Mouse (Mus musculus): ENCODE data around the gene Itgb1bp1. TPM values are rescaled to one million over a fixed set of nuclear protein-coding genes. Genes with fewer than 3 reads are reported as not detected.

Itgb1bp1 gene
- polyA plus RNA-seq, 1 experiment from 2014 or later: 40.3 TPM

DNA sequence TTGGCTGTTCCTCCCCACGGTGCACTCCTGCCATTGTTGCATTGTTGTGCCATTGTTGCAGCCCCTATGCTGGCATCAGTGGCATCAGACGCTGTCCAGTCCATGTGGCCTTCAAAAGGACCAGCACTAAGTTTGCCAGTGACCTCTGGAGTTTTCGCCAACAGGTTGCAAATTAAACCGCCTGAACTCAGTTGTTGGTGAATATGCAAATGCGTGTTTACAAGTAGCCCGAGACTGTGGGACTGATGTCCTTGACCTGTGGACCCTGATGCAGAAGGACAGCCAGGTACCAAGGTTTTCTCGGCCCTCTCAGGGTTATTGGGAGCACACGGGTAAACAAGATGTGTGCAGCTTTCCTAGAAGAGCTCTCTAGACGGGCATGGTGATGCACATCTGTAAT is 35.1 kb upstream of the Itgb1bp1 start:
- peaks cover 5% of the 10 kb centered on the region; the same call in 1 of the 2 replicates for H3K4me1 ChIP-seq (replicated peaks)
- no peak overlapping the region for H3K4me2 ChIP-seq (replicated peaks)
- no peak overlapping the region for H3K4me3 ChIP-seq (replicated peaks)
- H3K9me3 ChIP-seq: no peaks in the 10 kb centered on the region
- H3K27ac ChIP-seq: no peak overlapping the region
- no peak for ATAC-seq
- WGBS: 84% methylated on average over 9 of the region's 9 CpGs
- H3K36me3 ChIP-seq: peaks cover 47% of the 10 kb centered on the region
- H3K9ac ChIP-seq (replicated peaks): no peak overlapping the region
- no peaks in the 10 kb centered on the region for H3K27me3 ChIP-seq

DNA sequence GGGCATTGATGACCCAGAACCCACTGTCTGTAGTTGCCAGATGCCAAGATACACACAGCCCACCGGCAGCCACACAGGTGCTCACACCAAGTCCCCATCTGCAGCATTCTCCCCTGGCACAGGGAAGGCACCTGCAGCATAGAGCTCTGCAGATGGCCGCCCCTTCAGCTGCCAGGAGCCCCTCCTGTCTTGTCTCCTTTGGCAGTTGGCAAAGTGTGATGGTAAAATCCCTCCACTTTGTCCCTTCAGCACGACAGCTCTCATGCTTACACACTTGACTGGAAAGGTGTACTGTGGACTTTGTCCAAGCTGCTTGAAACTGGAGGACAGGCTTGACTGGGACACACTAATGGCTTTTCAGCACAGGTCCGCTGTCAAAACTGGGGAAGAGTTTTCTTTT is 34.2 kb upstream of the Itgb1bp1 start:
- H3K4me1 ChIP-seq (replicated peaks): peaks cover 5% of the 10 kb centered on the region; the same call in 1 of the 2 replicates
- H3K4me2 ChIP-seq (replicated peaks): no peak overlapping the region
- peaks cover 39% of the 10 kb centered on the region for H3K36me3 ChIP-seq
- no peak overlapping the region for H3K4me3 ChIP-seq (replicated peaks)
- ATAC-seq: no peak
- H3K27ac ChIP-seq: no peak overlapping the region
- H3K9ac ChIP-seq (replicated peaks): no peak overlapping the region
- H3K9me3 ChIP-seq: no peaks in the 10 kb centered on the region
- WGBS: 93% methylated on average over 4 of the region's 4 CpGs
- no peaks in the 10 kb centered on the region for H3K27me3 ChIP-seq

DNA sequence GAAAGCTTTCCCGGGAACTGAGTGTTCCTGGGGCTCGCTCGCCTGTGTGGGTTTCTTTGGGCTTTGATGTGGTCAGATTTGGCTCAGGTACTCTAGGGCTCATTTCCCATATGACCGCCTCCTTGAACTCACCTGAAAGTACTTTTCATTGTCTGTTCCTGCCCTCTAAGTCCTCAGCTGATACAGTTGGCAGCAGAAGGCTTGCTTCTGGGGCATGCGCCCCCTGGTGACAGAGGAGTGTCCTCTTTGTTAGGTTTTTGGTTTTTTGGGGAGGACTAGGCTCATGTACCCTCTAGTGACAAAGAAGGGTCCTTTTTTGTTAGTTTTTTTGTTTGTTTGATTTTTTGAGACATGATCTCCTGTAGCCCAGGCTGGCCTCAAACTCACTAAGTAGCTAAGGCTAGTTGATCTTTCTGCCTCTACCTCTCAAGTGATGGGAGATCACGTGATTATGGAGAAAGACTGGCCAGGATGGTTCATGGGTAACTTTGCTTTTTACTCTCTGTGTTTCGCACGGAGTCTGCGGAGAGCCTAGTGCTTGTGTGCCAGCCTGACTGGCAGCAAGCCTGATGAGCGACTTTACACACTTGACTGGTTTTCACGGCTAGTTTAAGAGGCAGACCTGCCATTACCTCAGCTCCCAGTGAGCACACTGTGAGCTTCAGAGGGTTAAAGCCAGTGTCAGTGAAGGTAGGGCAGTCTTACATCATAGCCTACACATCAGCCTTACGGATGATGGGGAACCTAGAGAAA is 32.2 kb upstream of the Itgb1bp1 start:
- Histone ChIP-seq H3K9ac (replicated peaks) (no peak overlapping the region), H3K27me3 (no peaks in the 10 kb centered on the region), H3K9me3 (no peaks in the 10 kb centered on the region), H3K4me2 (replicated peaks) (no peak overlapping the region), H3K4me1 (replicated peaks) (peaks cover 5% of the 10 kb centered on the region; the same call in 1 of the 2 replicates), H3K4me3 (replicated peaks) (no peak overlapping the region), H3K27ac (no peak overlapping the region), H3K36me3 (peaks cover 44% of the 10 kb centered on the region)
- WGBS: 77% methylated on average over 12 of the region's 12 CpGs
- ATAC-seq: no peak

DNA sequence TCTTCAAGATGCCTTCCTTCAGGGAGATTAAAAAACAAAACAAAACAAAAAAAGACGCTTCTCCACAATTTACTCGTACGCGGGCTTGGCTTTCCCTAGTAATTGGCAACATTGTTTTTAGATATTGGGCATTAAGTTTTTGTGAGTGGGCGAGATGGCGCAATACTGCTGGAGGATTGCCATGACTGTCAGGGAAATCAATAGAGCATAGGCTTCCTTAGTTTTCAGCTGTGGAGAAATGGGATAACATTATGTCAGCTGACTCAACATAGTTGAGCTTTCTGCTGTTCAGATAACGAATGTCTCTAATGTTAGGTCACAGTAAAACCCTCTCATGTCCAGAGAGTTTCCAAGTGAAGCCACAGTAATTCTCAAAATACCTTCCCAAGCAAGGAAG is 30.8 kb upstream of the Itgb1bp1 start:
- Histone ChIP-seq H3K4me1 (replicated peaks) (peaks cover 5% of the 10 kb centered on the region; the same call in 1 of the 2 replicates), H3K27me3 (no peaks in the 10 kb centered on the region), H3K27ac (no peak overlapping the region), H3K9ac (replicated peaks) (peak overlapping the region; percentile 74), H3K36me3 (peaks cover 43% of the 10 kb centered on the region), H3K4me3 (replicated peaks) (peak overlapping the region; percentile 67), H3K4me2 (replicated peaks) (peak overlapping the region; percentile 72), H3K9me3 (no peaks in the 10 kb centered on the region)
- no peak for ATAC-seq
- 34% methylated on average over 7 of the region's 7 CpGs for WGBS

DNA sequence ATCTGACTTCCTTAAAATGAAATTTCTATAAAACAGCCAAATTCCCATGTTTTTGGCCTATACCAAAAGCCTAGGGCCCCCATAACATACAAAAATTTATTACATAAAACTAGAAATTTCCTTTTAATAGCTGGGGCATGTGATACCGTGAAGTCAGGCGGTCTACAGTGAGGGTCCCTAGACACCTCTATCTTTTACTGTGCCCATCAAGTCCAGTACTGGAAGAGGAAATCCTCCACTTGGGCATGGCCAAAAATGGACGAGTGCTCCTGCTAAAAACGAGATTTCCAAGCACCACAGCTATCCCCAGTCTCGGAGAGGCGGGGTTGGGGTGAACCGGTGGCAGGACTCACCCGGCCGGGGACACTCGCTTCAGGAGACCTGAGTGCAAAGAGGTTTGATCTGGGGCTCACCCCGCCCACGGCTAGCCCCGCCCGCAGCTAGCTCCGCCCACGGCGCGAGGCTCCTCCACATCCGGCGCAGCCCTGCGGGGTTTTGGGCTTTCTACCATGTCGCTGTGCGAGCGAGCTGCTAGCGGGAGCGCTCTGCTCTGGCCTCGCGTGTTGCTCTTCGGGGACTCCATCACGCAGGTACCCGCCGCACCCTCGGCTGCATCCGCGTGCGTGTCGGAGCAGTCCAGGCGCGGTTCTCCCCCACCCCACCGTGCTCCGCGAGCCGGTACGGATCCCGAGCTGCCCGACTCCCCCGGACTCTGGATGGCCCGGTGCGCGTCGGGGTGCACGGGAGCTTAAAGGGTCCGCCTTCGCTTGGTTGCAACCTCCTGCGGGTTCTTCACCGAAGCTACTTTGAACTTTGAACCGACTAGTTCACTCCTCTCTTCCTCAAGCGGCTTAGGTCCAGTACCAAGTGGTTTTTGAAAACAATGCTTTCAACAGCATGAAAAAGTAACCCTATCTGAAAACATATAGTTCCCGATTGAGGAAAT is 30.1 kb upstream of the Itgb1bp1 start, which contains the start of gene Iah1:
Iah1 (plus strand) TSS at position 467 of the 946 bp plus-strand sequence.
- Histone ChIP-seq H3K36me3 (peaks cover 45% of the 10 kb centered on the region), H3K27ac (peak within 1 kb of the TSS; percentile 51; the same call in 1 of the 2 replicates), H3K9me3 (no peaks in the 10 kb centered on the region), H3K4me3 (replicated peaks) (peak within 1 kb of the TSS; percentile 67), H3K4me1 (replicated peaks) (peaks cover 5% of the 10 kb centered on the region; the same call in 1 of the 2 replicates), H3K4me2 (replicated peaks) (peak within 1 kb of the TSS; percentile 72), H3K9ac (replicated peaks) (peak within 1 kb of the TSS; percentile 74), H3K27me3 (no peaks in the 10 kb centered on the region)
- WGBS: 3% methylated on average over 59 of the region's 59 CpGs
- ATAC-seq: peak; percentile 91

DNA sequence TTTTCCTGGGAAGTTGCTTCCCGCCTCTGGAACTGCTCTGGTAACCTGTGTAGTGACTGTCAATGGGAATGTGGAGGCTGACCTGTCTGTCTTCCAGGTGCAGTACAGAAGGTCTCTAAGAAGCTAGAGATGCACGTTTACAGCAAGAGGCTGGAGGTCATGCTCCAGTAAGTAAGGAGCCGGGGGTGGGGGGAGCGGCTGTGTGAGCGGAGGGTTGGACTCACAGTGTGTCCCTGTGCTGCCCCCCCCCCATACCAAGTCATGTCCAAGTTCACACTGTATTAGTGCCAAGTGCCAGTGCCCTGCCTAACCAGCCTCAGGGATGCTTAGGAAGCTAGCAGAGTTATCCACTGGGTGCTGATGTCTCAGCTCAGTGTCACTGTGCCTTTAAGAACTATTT is 26.1 kb upstream of the Itgb1bp1 start:
- no peak for ATAC-seq
- Histone ChIP-seq H3K4me1 (replicated peaks) (peaks cover 2% of the 10 kb centered on the region; the same call in 1 of the 2 replicates), H3K27ac (no peak overlapping the region), H3K36me3 (peaks cover 79% of the 10 kb centered on the region), H3K27me3 (no peaks in the 10 kb centered on the region), H3K4me2 (replicated peaks) (no peak overlapping the region), H3K4me3 (replicated peaks) (no peak overlapping the region), H3K9me3 (no peaks in the 10 kb centered on the region), H3K9ac (replicated peaks) (no peak overlapping the region)
- 87% methylated on average over 5 of the region's 5 CpGs for WGBS

DNA sequence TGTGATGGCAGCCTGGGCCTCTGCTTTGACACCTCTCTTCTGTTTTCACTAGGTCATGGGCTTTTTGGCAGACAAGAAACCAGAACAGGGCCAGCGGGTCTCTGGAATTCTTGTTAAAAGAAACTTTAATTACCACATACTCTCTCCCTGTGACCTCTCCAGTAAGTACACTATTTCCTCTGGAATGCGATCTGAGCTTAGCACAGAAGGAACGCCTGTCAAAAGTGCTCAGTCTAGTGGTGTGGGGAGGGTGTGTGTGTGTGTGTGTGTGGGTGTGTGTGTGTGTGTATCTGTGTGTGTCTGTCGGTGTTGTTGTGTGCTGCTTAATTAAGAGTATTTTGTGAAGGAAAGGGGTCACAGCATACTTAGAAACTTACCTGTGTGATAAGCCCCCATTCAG is 20.6 kb upstream of the Itgb1bp1 start:
- Histone ChIP-seq H3K4me3 (replicated peaks) (no peak overlapping the region), H3K4me2 (replicated peaks) (no peak overlapping the region), H3K36me3 (peaks cover 91% of the 10 kb centered on the region), H3K4me1 (replicated peaks) (no peaks in the 10 kb centered on the region), H3K9ac (replicated peaks) (no peak overlapping the region), H3K27ac (no peak overlapping the region), H3K27me3 (no peaks in the 10 kb centered on the region), H3K9me3 (no peaks in the 10 kb centered on the region)
- 93% methylated on average over 4 of the region's 4 CpGs for WGBS
- ATAC-seq: no peak

DNA sequence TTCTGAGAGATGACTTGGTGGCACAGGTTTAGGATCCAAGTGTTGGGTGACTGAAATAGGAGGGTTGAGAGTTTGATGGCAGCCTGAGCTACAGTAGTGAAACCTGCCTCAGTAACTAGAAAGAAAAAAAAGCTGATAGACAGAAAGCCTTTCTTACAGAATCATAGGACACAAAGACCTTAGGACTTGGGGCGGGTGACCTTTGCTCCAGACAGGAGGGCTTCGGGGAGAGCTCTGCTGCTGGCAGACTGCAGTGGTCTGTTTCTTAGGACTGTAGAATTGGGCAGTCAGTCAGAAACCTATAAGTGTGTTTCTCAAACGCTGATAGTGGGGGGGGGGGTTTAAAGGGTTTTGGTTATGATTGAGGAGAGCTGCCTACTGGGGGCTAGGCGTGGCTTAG is 19.7 kb upstream of the Itgb1bp1 start:
- no peak overlapping the region for H3K9ac ChIP-seq (replicated peaks)
- H3K4me2 ChIP-seq (replicated peaks): no peak overlapping the region
- 95% methylated on average over 4 of the region's 4 CpGs for WGBS
- no peaks in the 10 kb centered on the region for H3K9me3 ChIP-seq
- H3K36me3 ChIP-seq: peaks cover 90% of the 10 kb centered on the region
- no peak for ATAC-seq
- no peaks in the 10 kb centered on the region for H3K27me3 ChIP-seq
- no peak overlapping the region for H3K4me3 ChIP-seq (replicated peaks)
- no peak overlapping the region for H3K27ac ChIP-seq
- H3K4me1 ChIP-seq (replicated peaks): no peaks in the 10 kb centered on the region

DNA sequence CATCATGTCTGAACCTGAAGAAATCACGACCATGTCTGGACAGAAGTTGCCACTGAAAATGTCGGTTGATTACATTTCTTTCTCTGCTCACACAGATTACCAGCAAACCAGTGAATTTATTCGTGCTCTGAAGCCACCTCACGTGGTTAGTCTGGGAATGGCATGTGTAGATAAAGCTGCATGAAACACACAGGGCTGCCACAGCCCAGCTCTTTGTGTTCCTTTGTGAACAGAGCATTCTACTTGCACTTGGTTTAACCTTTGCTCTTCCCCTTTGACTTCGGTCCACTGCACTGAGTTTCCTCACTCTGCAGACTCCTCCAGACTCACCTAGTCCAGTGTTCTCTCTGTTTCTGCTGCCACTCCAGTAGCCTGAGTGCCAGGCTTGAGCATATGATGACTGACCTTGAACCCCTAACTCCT is 16.3 kb upstream of the Itgb1bp1 start:
- Histone ChIP-seq H3K4me3 (replicated peaks) (no peak overlapping the region), H3K36me3 (peaks cover 85% of the 10 kb centered on the region), H3K27me3 (no peaks in the 10 kb centered on the region), H3K27ac (no peak overlapping the region), H3K4me2 (replicated peaks) (no peak overlapping the region), H3K9me3 (no peaks in the 10 kb centered on the region), H3K4me1 (replicated peaks) (no peaks in the 10 kb centered on the region), H3K9ac (replicated peaks) (no peak overlapping the region)
- 81% methylated on average over 5 of the region's 5 CpGs for WGBS
- ATAC-seq: no peak

DNA sequence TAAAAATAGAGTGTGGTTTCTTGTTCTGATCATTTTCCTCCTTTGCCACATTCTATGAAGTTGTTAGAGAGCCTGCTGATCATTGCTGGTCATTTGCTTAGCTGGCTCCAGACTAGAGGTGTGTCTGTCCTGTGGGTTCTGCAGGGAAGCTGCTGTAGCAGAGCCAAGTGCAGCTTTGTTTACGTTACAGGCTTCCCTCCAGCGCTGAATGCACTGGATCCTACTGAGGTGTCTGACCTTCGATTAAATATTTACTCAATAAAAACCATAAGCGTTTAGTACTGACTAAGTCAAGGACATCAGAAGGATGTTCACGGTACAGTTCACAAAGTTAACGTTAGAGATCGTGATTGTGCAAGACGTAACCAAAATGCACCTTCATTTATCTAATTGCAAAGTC is 15.8 kb upstream of the Itgb1bp1 start:
- Histone ChIP-seq H3K9ac (replicated peaks) (no peak overlapping the region), H3K4me2 (replicated peaks) (no peak overlapping the region), H3K9me3 (no peaks in the 10 kb centered on the region), H3K27me3 (no peaks in the 10 kb centered on the region), H3K27ac (no peak overlapping the region), H3K4me3 (replicated peaks) (no peak overlapping the region), H3K4me1 (replicated peaks) (no peaks in the 10 kb centered on the region), H3K36me3 (peaks cover 85% of the 10 kb centered on the region)
- no peak for ATAC-seq
- 95% methylated on average over 8 of the region's 8 CpGs for WGBS

DNA sequence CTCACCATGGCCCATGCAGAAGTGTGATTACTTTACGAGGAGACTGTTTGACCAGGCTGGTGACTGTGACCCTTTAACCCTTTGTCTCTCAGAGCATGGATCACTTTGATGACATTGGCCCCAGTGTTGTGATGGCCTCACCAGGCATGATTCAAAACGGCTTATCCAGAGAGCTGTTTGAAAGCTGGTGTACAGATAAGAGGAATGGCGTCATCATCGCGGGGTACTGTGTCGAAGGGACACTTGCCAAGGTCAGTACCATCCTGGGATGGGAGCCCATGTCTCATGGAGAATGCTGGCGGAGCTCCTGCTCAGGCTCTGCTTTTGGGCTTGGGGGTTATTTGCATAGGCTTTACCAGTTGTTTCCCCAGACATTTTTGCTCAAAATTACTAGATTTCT is 15.2 kb upstream of the Itgb1bp1 start:
- no peak overlapping the region for H3K9ac ChIP-seq (replicated peaks)
- H3K27me3 ChIP-seq: no peaks in the 10 kb centered on the region
- H3K4me2 ChIP-seq (replicated peaks): no peak overlapping the region
- H3K36me3 ChIP-seq: peaks cover 85% of the 10 kb centered on the region
- WGBS: 93% methylated on average over 7 of the region's 7 CpGs
- H3K4me3 ChIP-seq (replicated peaks): no peak overlapping the region
- ATAC-seq: no peak
- no peaks in the 10 kb centered on the region for H3K4me1 ChIP-seq (replicated peaks)
- no peaks in the 10 kb centered on the region for H3K9me3 ChIP-seq
- H3K27ac ChIP-seq: no peak overlapping the region

DNA sequence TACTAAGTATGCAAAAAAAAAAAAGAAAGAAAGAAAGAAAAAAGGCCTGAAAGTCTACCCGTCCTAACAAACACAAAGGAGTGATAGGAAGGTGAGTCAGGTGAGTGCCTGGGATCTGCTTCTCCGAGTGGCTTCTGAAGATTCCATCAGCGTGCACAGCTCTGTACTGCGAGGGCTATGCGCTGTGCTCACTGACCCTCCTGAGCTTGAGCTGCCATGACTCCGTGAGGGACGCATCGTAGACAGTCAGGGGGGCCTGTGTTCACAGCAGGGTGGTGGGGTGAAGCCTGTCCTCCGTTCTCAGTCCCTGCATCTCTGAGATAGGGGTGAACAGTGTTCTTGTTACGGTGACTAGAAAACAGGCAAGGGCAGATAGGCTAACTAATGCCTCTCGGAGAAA is 12.8 kb upstream of the Itgb1bp1 start:
- H3K9me3 ChIP-seq: no peaks in the 10 kb centered on the region

More for the DNA sequence above, 12.8 kb upstream of the Itgb1bp1 start:
- no peak overlapping the region for H3K4me3 ChIP-seq (replicated peaks)
- peaks cover 90% of the 10 kb centered on the region for H3K36me3 ChIP-seq
- ATAC-seq: no peak
- no peak overlapping the region for H3K4me2 ChIP-seq (replicated peaks)
- no peaks in the 10 kb centered on the region for H3K4me1 ChIP-seq (replicated peaks)
- WGBS: 97% methylated on average over 11 of the region's 11 CpGs
- H3K27ac ChIP-seq: no peak overlapping the region
- H3K9ac ChIP-seq (replicated peaks): no peak overlapping the region
- no peaks in the 10 kb centered on the region for H3K27me3 ChIP-seq

Data from midbrain, embryonic 13.5 days (tissue).